Mouse (Mus musculus) cerebellum, adult 11 months (tissue): ENCODE measurements around the gene Chst3.
"Not testable (repeated sequence)": the region's sequence is repeated elsewhere in the genome, so short reads cannot be mapped to it uniquely, and the experiment has no call there.

Source experiments
- DNase-seq: peaks from one replicate; pipeline ENCODE4 v3.0.0; 2022

Chst3 gene

GRCm38 (mm10) chr10:60218591-60219499, at the start of gene Chst3:
Chst3 (minus strand) TSS chr10:60219260.
- no peak for DNase-seq

- no peak for DNase-seq
Observed at GRCm38 (mm10) chr10:60268738-60269137, 49.7 kb upstream of the Chst3 start.

GRCm38 (mm10) chr10:60266842-60267401, 47.9 kb upstream of the Chst3 start:
- DNase-seq: no peak

GRCm38 (mm10) chr10:60265252-60265651, 46.2 kb upstream of the Chst3 start:
- DNase-seq: no peak

- no peak for DNase-seq
Observed at GRCm38 (mm10) chr10:60263351-60263750, 44.3 kb upstream of the Chst3 start.

GRCm38 (mm10) chr10:60262386-60262785, 43.3 kb upstream of the Chst3 start:
- no peak for DNase-seq

GRCm38 (mm10) chr10:60261530-60261929, 42.5 kb upstream of the Chst3 start:
- no peak for DNase-seq

- DNase-seq: no peak
Observed at GRCm38 (mm10) chr10:60260557-60261294, 41.7 kb upstream of the Chst3 start.

- no peak for DNase-seq
Observed at GRCm38 (mm10) chr10:60257261-60257825, 38.3 kb upstream of the Chst3 start.

- DNase-seq: no peak
Observed at GRCm38 (mm10) chr10:60256088-60256487, 37.0 kb upstream of the Chst3 start.

- no peak for DNase-seq
Observed at GRCm38 (mm10) chr10:60252606-60253005, 33.5 kb upstream of the Chst3 start.

GRCm38 (mm10) chr10:60252187-60252586, 33.1 kb upstream of the Chst3 start:
- DNase-seq: no peak

- no peak for DNase-seq
Observed at GRCm38 (mm10) chr10:60250426-60250965, 31.4 kb upstream of the Chst3 start.

GRCm38 (mm10) chr10:60248345-60248744, 29.3 kb upstream of the Chst3 start:
- not testable (repeated sequence) for DNase-seq

GRCm38 (mm10) chr10:60246519-60246918, 27.5 kb upstream of the Chst3 start:
- peak; percentile 31 for DNase-seq

- no peak for DNase-seq
Observed at GRCm38 (mm10) chr10:60245635-60246034, 26.6 kb upstream of the Chst3 start.

- DNase-seq: peak; percentile 89
Observed at GRCm38 (mm10) chr10:60245041-60245440, 26.0 kb upstream of the Chst3 start.

- DNase-seq: no peak
Observed at GRCm38 (mm10) chr10:60243941-60244340, 24.9 kb upstream of the Chst3 start.

GRCm38 (mm10) chr10:60240416-60240815, 21.4 kb upstream of the Chst3 start:
- DNase-seq: no peak

GRCm38 (mm10) chr10:60237475-60238154, 18.6 kb upstream of the Chst3 start:
- peak; percentile 43 for DNase-seq

GRCm38 (mm10) chr10:60235876-60236275, 16.8 kb upstream of the Chst3 start:
- not testable (repeated sequence) for DNase-seq

GRCm38 (mm10) chr10:60234006-60234405, 14.9 kb upstream of the Chst3 start:
- DNase-seq: no peak
